Mouse (Mus musculus): ENCODE measurements around the gene Cyp2c54. TPM values are rescaled to one million over a fixed set of nuclear protein-coding genes. Genes with fewer than 3 reads are reported as not detected.

Cyp2c54 gene
- not detected for polyA plus RNA-seq (2014; fragmentation: Illumina TruSeq; extraction: RNeasy Lipid Tissue Mini Kit (QIAGEN cat#74804); ENCODE audit: low replicate concordance)

GRCm38 (mm10) chr19:40073701-40074100 is at the start of gene Cyp2c54:
Gene Cyp2c54, minus strand, starts transcription at chr19:40073827.

GRCm38 (mm10) chr19:40089421-40089820 is 15.8 kb upstream of the Cyp2c54 start, which contains the start of gene Cyp2c50:
Gene Cyp2c50, plus strand, starts transcription at chr19:40089688.

GRCm38 (mm10) chr19:39992140-39992539 is 81.5 kb downstream of the Cyp2c54 start, which contains the start of gene Cyp2c37:
Gene Cyp2c37, plus strand, starts transcription at chr19:39992424.

Other genes starting within 250 kb of the Cyp2c54 start
- gene Cyp2c69, start 187.0 kb downstream of the Cyp2c54 start, polyA plus RNA-seq (2014; fragmentation: Illumina TruSeq; extraction: RNeasy Lipid Tissue Mini Kit (QIAGEN cat#74804); ENCODE audit: low replicate concordance): not detected
- not detected for gene Cyp2c37, start 81.4 kb downstream of the Cyp2c54 start, polyA plus RNA-seq (2014; fragmentation: Illumina TruSeq; extraction: RNeasy Lipid Tissue Mini Kit (QIAGEN cat#74804); ENCODE audit: low replicate concordance)
- 0.52 TPM for gene Cyp2c50, start 15.9 kb upstream of the Cyp2c54 start, polyA plus RNA-seq (2014; fragmentation: Illumina TruSeq; extraction: RNeasy Lipid Tissue Mini Kit (QIAGEN cat#74804); ENCODE audit: low replicate concordance)
- 0.74 TPM for gene Cyp2c70, start 113.5 kb upstream of the Cyp2c54 start, polyA plus RNA-seq (2014; fragmentation: Illumina TruSeq; extraction: RNeasy Lipid Tissue Mini Kit (QIAGEN cat#74804); ENCODE audit: low replicate concordance)
- gene Pdlim1, start 198.0 kb upstream of the Cyp2c54 start, polyA plus RNA-seq (2014; fragmentation: Illumina TruSeq; extraction: RNeasy Lipid Tissue Mini Kit (QIAGEN cat#74804); ENCODE audit: low replicate concordance): 20.2 TPM

Measured in small intestine, adult 10 weeks (tissue).